ENCODE assay signal across 9 mouse cellular contexts in genomic region chr3:96936241-96936640, GRCm38 (mm10). TPM values are rescaled to one million over a fixed set of nuclear protein-coding genes. Genes with fewer than 3 reads are reported as not detected.
DNase-seq lines count a peak whose midpoint lies in the region; ATAC-seq and TF ChIP-seq lines count a peak whose summit lies in the region.
"Had no signal": no experiment of that assay in that cellular context is flagged by ENCODE, and none has a peak within 500 bp of the region (broad histone marks: within the 10 kb centered on the region; RNA-seq: fewer than 3 reads in every experiment).

No protein-coding gene starts in this region.

- DNase-seq in kidney, adult 2 months, result peak; percentile 33
- peak; percentile 74 for DNase-seq in CD4-positive helper T cell, adult 2 months (ENCODE audit: low read depth, low spot score)
- DNase-seq in MN1 (ENCODE audit: low spot score), result peak; percentile 78
- peak; percentile 48 for DNase-seq in embryonic facial prominence, embryonic 10.5 days (ENCODE audit: low spot score)
- DNase-seq in mesoderm, embryonic 11.5 days (ENCODE audit: low read depth, low spot score), result peak; percentile 83
- no peak for DNase-seq in ovary, postnatal 14 days (ENCODE audit: low spot score)

- 8% methylated on average over 6 of the region's 6 CpGs for WGBS in kidney, adult 2 months
- WGBS in kidney, embryonic 15.5 days, result 14% methylated on average over 6 of the region's 6 CpGs
- WGBS in embryonic facial prominence, embryonic 10.5 days, result 13% methylated on average over 6 of the region's 6 CpGs
- 13% methylated on average over 6 of the region's 6 CpGs for WGBS in neural tube, embryonic 15.5 days

- ATAC-seq in kidney, embryonic 15.5 days (replicated peaks; ENCODE audit: low FRiP score), result no peak
- ATAC-seq in neural tube, embryonic 15.5 days (ENCODE audit: low FRiP score), result no peak

- TF ChIP-seq CTCF in kidney, adult 2 months (conservative IDR thresholded peaks at IDR 0.05; ENCODE audit: insufficient read depth, insufficient read length, low read depth, low read length), result peak; percentile 40; the same call in 1 of the 2 replicates

- no peak overlapping the region for H3K4me3 ChIP-seq in kidney, adult 2 months (ENCODE audit: insufficient read depth, low read depth, low read length)
- no peak overlapping the region for H3K4me3 ChIP-seq in kidney, embryonic 15.5 days (replicated peaks)
- no peak overlapping the region for H3K4me3 ChIP-seq in embryonic facial prominence, embryonic 10.5 days
- no peak overlapping the region for H3K4me3 ChIP-seq in neural tube, embryonic 15.5 days (replicated peaks)
- H3K4me3 ChIP-seq: heart, embryonic 13.5 days had no signal

- H3K36me3 ChIP-seq in kidney, adult 2 months (ENCODE audit: control insufficient read depth, insufficient read depth, low read length), result no peaks in the 10 kb centered on the region
- no peaks in the 10 kb centered on the region for H3K36me3 ChIP-seq in kidney, embryonic 15.5 days
- H3K36me3 ChIP-seq in embryonic facial prominence, embryonic 10.5 days (replicated peaks), result no peaks in the 10 kb centered on the region
- H3K36me3 ChIP-seq in neural tube, embryonic 15.5 days, result no peaks in the 10 kb centered on the region
- H3K36me3 ChIP-seq: heart, embryonic 13.5 days had no signal

- TF ChIP-seq POLR2A in kidney, adult 2 months (IDR thresholded peaks at IDR 0.05; ENCODE audit: low read depth, low read length), result no peak

- no peaks in the 10 kb centered on the region for H3K4me1 ChIP-seq in kidney, adult 2 months (ENCODE audit: control insufficient read depth, insufficient read depth, low read length)
- peaks cover 26% of the 10 kb centered on the region for H3K4me1 ChIP-seq in kidney, embryonic 15.5 days
- peaks cover 31% of the 10 kb centered on the region for H3K4me1 ChIP-seq in embryonic facial prominence, embryonic 10.5 days
- peaks cover 31% of the 10 kb centered on the region for H3K4me1 ChIP-seq in neural tube, embryonic 15.5 days

- H3K9me3 ChIP-seq in kidney, embryonic 15.5 days (replicated peaks), result no peaks in the 10 kb centered on the region
- no peaks in the 10 kb centered on the region for H3K9me3 ChIP-seq in embryonic facial prominence, embryonic 10.5 days
- no peaks in the 10 kb centered on the region for H3K9me3 ChIP-seq in neural tube, embryonic 15.5 days (replicated peaks)
- H3K9me3 ChIP-seq: heart, embryonic 13.5 days had no signal

- H3K27me3 ChIP-seq in kidney, adult 2 months (replicated peaks; ENCODE audit: control insufficient read depth, insufficient read depth, low read length), result no peaks in the 10 kb centered on the region
- H3K27me3 ChIP-seq in kidney, embryonic 15.5 days, result peaks cover 4% of the 10 kb centered on the region; the same call in 1 of the 2 replicates
- peaks cover 23% of the 10 kb centered on the region for H3K27me3 ChIP-seq in embryonic facial prominence, embryonic 10.5 days (replicated peaks; ENCODE audit: low read depth, poor library complexity, severe bottlenecking)
- 0 out of 2 replicates have a peak, but pooled peaks cover 8% of the 10 kb centered on the region for H3K27me3 ChIP-seq in neural tube, embryonic 15.5 days (replicated peaks)

- no peak overlapping the region for H3K4me2 ChIP-seq in kidney, embryonic 15.5 days
- no peak overlapping the region for H3K4me2 ChIP-seq in neural tube, embryonic 15.5 days
- H3K4me2 ChIP-seq: heart, embryonic 13.5 days had no signal

- H3K9ac ChIP-seq in kidney, embryonic 15.5 days, result no peak overlapping the region
- no peak overlapping the region for H3K9ac ChIP-seq in neural tube, embryonic 15.5 days (replicated peaks)
- H3K9ac ChIP-seq: heart, embryonic 13.5 days had no signal

- H3K27ac ChIP-seq in kidney, adult 2 months (ENCODE audit: insufficient read depth, low read depth, low read length), result no peak overlapping the region
- H3K27ac ChIP-seq in kidney, embryonic 15.5 days, result no peak overlapping the region
- H3K27ac ChIP-seq in embryonic facial prominence, embryonic 10.5 days (replicated peaks), result no peak overlapping the region
- H3K27ac ChIP-seq in neural tube, embryonic 15.5 days (replicated peaks), result no peak overlapping the region
- H3K27ac ChIP-seq: heart, embryonic 13.5 days had no signal

RNA-seq across cellular contexts. Expression of gene Gja8, which starts 10.4 kb away (rescaled TPM):
- polyA plus RNA-seq in kidney, adult 2 months (2012; rRNA removed), result 0.01 TPM in 1 of 2 replicates, not detected in the other
- polyA plus RNA-seq in kidney, embryonic 15.5 days (2015; fragmentation: Nextera tagmentation; extraction: Ambion mirVana), result 0.09 and 0.18 TPM in 2 replicates
- 0.02 and 0.05 TPM in 2 replicates for polyA plus RNA-seq in embryonic facial prominence, embryonic 10.5 days (2016; fragmentation: Nextera tagmentation; extraction: Ambion mirVana)
- 0.03 and 0.05 TPM in 2 replicates for polyA plus RNA-seq in neural tube, embryonic 15.5 days (2015; fragmentation: Nextera tagmentation; extraction: Ambion mirVana)
- polyA plus RNA-seq: heart, embryonic 13.5 days had no signal

RNA-seq across cellular contexts. Expression of gene Gpr89, which starts 31.1 kb away (rescaled TPM):
- 28.9 and 33.6 TPM in 2 replicates for polyA plus RNA-seq in kidney, adult 2 months (2012; rRNA removed)
- 44.0 and 44.2 TPM in 2 replicates for polyA plus RNA-seq in kidney, embryonic 15.5 days (2015; fragmentation: Nextera tagmentation; extraction: Ambion mirVana)
- 38.1 and 42.2 TPM in 2 replicates for polyA plus RNA-seq in embryonic facial prominence, embryonic 10.5 days (2016; fragmentation: Nextera tagmentation; extraction: Ambion mirVana)
- 37.7 and 39.2 TPM in 2 replicates for polyA plus RNA-seq in neural tube, embryonic 15.5 days (2015; fragmentation: Nextera tagmentation; extraction: Ambion mirVana)

RNA-seq across cellular contexts. Expression of gene Gja5, which starts 31.7 kb away (rescaled TPM):
- polyA plus RNA-seq in kidney, adult 2 months (2012; rRNA removed), result 8.2 and 8.7 TPM in 2 replicates
- 24.3 and 25.1 TPM in 2 replicates for polyA plus RNA-seq in kidney, embryonic 15.5 days (2015; fragmentation: Nextera tagmentation; extraction: Ambion mirVana)
- polyA plus RNA-seq in embryonic facial prominence, embryonic 10.5 days (2016; fragmentation: Nextera tagmentation; extraction: Ambion mirVana), result 9.4 and 9.6 TPM in 2 replicates
- 3.0 and 4.4 TPM in 2 replicates for polyA plus RNA-seq in neural tube, embryonic 15.5 days (2015; fragmentation: Nextera tagmentation; extraction: Ambion mirVana)
